Mouse (Mus musculus): ENCODE measurements at regions not wholly inside any gene's neighbourhood (a gene's known extent, or its start where the extent isn't known, plus 50 kb on each side); places are given as distances from the start of the nearest gene placed in this dataset.

DNA sequence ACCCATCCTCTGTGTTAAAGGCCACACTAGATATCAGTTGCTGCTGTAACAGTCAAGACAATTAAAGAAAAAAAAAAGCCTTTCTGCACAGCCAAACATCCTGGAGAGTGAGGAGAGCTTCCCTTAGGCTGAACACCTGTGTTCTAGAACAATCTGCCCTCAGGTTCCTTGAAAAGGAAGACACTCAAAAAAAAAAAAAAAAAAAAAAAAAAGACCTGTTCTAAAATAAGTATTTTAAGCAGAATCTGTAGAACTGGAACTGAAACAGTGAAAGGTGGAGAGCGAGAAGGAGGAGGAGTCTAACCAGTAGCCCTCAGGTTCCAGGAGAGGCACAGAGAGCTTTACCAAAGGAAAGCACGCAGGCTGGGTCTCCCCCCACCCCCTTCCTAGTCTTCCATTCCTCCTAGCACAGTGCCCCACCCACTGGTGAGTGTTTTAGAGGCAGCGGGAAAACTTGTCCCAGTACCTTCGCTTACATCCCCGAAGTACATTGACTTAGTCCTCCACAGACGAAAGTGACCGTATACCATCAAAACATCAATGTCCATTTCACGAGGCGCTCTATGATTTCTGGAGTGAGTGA is 138.2 kb downstream of the Bcas1 start:
- in situ Hi-C loops (cut with MboI; ENCODE audit: low pct_ligation_motif_present, low pct_unique_long_range_greater_than_20kb, low sequenced_read_pairs) (loop anchor here (5.0 kb wide), 1 partner anchor 48 kb away; no protein-coding TSS in a partner anchor), dilution Hi-C loops (cut with MboI; ENCODE audit: extremely low pct_ligation_motif_present, extremely low pct_unique_long_range_greater_than_20kb, low sequenced_read_pairs) (no loop called here)
- H3K27ac ChIP-seq (ENCODE audit: insufficient read depth, low read depth), result no peak overlapping the region

DNA sequence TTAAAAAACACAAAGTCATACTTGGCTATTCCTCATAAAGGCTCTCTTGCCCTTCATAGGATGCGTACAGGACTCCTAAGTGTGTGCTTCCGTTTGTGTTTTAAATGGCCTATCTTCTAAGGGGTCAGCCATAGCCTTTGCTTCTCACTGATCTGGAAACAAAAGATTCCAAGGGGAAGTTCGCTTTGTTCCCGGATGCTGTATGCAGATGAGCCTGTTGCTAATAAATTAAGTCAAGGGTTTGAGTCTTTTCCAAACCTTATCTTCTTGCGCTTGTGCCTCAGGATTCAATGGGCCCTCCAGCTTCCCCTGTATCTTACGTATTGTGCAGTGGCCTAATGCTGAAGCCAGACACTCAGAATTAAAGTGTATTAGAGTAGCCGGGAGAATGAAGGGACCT is 138.9 kb downstream of the Bcas1 start:
- no peak overlapping the region for H3K27ac ChIP-seq (ENCODE audit: insufficient read depth, low read depth)
- no peak overlapping the region for H3K9ac ChIP-seq (ENCODE audit: insufficient read depth, low read depth)
- TF ChIP-seq RAD21 (IDR thresholded peaks at IDR 0.05; ENCODE audit: low read depth, low read length), result no peak
- TF ChIP-seq ZNF384 (IDR thresholded peaks at IDR 0.05; ENCODE audit: low read depth, low read length), result no peak
- TF ChIP-seq ZC3H11A (IDR thresholded peaks at IDR 0.05; ENCODE audit: low read depth, low read length), result no peak
- TF ChIP-seq POLR2A (IDR thresholded peaks at IDR 0.05; ENCODE audit: low read depth, low read length), result no peak
- no peak for TF ChIP-seq PAX5 (IDR thresholded peaks at IDR 0.05; ENCODE audit: low read length)
- no peak for TF ChIP-seq RCOR1 (conservative IDR thresholded peaks at IDR 0.05; ENCODE audit: low read depth, low read length)
- no peak for TF ChIP-seq NRF1 (IDR thresholded peaks at IDR 0.05; ENCODE audit: low read depth, low read length)
- no peak for TF ChIP-seq MYC (IDR thresholded peaks at IDR 0.05; ENCODE audit: low read depth, low read length)
- TF ChIP-seq JUND (conservative IDR thresholded peaks at IDR 0.05; ENCODE audit: low read depth, low read length), result no peak
- no peak for TF ChIP-seq EP300 (IDR thresholded peaks at IDR 0.05; ENCODE audit: low read length)
- no peak for TF ChIP-seq USF1 (IDR thresholded peaks at IDR 0.05; ENCODE audit: low read depth, low read length)
- TF ChIP-seq E2F4 (IDR thresholded peaks at IDR 0.05; ENCODE audit: insufficient replicate concordance, low read depth, low read length), result no peak
- no peak for TF ChIP-seq NELFE (IDR thresholded peaks at IDR 0.05; ENCODE audit: low read depth, low read length)
- no peak for TF ChIP-seq USF2 (conservative IDR thresholded peaks at IDR 0.05; ENCODE audit: low read depth, low read length)
- no peak for TF ChIP-seq KAT2A (IDR thresholded peaks at IDR 0.05; ENCODE audit: insufficient replicate concordance, low read length)
- TF ChIP-seq ELF1 (IDR thresholded peaks at IDR 0.05; ENCODE audit: low read depth, low read length), result no peak
- no peak for TF ChIP-seq MEF2A (IDR thresholded peaks at IDR 0.05; ENCODE audit: borderline replicate concordance, low read depth, low read length)
- TF ChIP-seq BHLHE40 (IDR thresholded peaks at IDR 0.05; ENCODE audit: low read depth, low read length), result no peak
- no peak for TF ChIP-seq CHD2 (IDR thresholded peaks at IDR 0.05; ENCODE audit: low read length)
- dilution Hi-C loops (cut with MboI; ENCODE audit: extremely low pct_ligation_motif_present, extremely low pct_unique_long_range_greater_than_20kb, low sequenced_read_pairs) (no loop called here), in situ Hi-C loops (cut with MboI; ENCODE audit: low pct_ligation_motif_present, low pct_unique_long_range_greater_than_20kb, low sequenced_read_pairs) (loop anchor here (5.0 kb wide), 1 partner anchor 49 kb away; no protein-coding TSS in a partner anchor)
- no peaks in the 10 kb centered on the region for H3K9me3 ChIP-seq (replicated peaks; ENCODE audit: low read length)
- H3K27me3 ChIP-seq (replicated peaks), result no peaks in the 10 kb centered on the region
- H3K79me2 ChIP-seq (replicated peaks; ENCODE audit: control insufficient read depth, extremely low read depth, insufficient read depth, poor library complexity, severe bottlenecking), result no peaks in the 10 kb centered on the region
- H3K4me2 ChIP-seq (ENCODE audit: insufficient read depth, low read depth, poor library complexity, severe bottlenecking), result no peak overlapping the region
- no peak overlapping the region for H3K4me3 ChIP-seq (replicated peaks in 1 of 3; ENCODE audit: low read depth in 2 of 3, low read length in 2 of 3, poor library complexity in 1 of 3)
- DNase-seq (ENCODE audit: extremely low read depth), result no peak
- peaks cover 3 to 21% of the 10 kb centered on the region in 2 experiments; a peak in 3 of 4 replicates for H3K4me1 ChIP-seq (ENCODE audit: control insufficient read depth in 1 of 2, insufficient read depth in 2 of 2)
- no peaks in the 10 kb centered on the region for H3K36me3 ChIP-seq (replicated peaks in 1 of 2; ENCODE audit: control insufficient read depth in 1 of 2, insufficient read depth in 1 of 2, low read length in 1 of 2)

More for the DNA sequence above, 138.2 kb downstream of the Bcas1 start:
- TF ChIP-seq MXI1 (IDR thresholded peaks at IDR 0.05; ENCODE audit: low read depth, low read length), result no peak
- no peak for TF ChIP-seq NELFE (IDR thresholded peaks at IDR 0.05; ENCODE audit: low read depth, low read length)
- no peak for TF ChIP-seq MYC (IDR thresholded peaks at IDR 0.05; ENCODE audit: low read depth, low read length)
- no peak for TF ChIP-seq ZKSCAN1 (IDR thresholded peaks at IDR 0.05; ENCODE audit: borderline replicate concordance, low read depth, low read length)
- TF ChIP-seq UBTF (IDR thresholded peaks at IDR 0.05; ENCODE audit: low read depth, low read length), result no peak
- no peak for TF ChIP-seq POLR2AphosphoS2 (IDR thresholded peaks at IDR 0.05; ENCODE audit: low read depth, low read length)
- TF ChIP-seq MAZ (IDR thresholded peaks at IDR 0.05; ENCODE audit: low read depth, low read length), result no peak
- peak; percentile 96 for TF ChIP-seq ZNF384 (IDR thresholded peaks at IDR 0.05; ENCODE audit: low read depth, low read length)
- peak; percentile 22; the same call in 1 of the 2 replicates for TF ChIP-seq EP300 (IDR thresholded peaks at IDR 0.05; ENCODE audit: low read length)
- TF ChIP-seq SMC3 (IDR thresholded peaks at IDR 0.05; ENCODE audit: low read depth, low read length), result no peak
- TF ChIP-seq HCFC1 (IDR thresholded peaks at IDR 0.05; ENCODE audit: low read depth, low read length), result no peak
- TF ChIP-seq E2F4 (IDR thresholded peaks at IDR 0.05; ENCODE audit: insufficient replicate concordance, low read depth, low read length), result no peak
- TF ChIP-seq JUND (conservative IDR thresholded peaks at IDR 0.05; ENCODE audit: low read depth, low read length), result no peak
- no peak for TF ChIP-seq PAX5 (IDR thresholded peaks at IDR 0.05; ENCODE audit: low read length)
- TF ChIP-seq GABPA (IDR thresholded peaks at IDR 0.05; ENCODE audit: insufficient replicate concordance, low read depth, low read length), result no peak
- TF ChIP-seq IRF4 (IDR thresholded peaks at IDR 0.05; ENCODE audit: low read depth, low read length), result 0 out of 2 replicates have a peak, but pooled peaks have one; percentile 12
- TF ChIP-seq USF2 (conservative IDR thresholded peaks at IDR 0.05; ENCODE audit: low read depth, low read length), result no peak
- TF ChIP-seq ELF1 (IDR thresholded peaks at IDR 0.05; ENCODE audit: low read depth, low read length), result no peak
- no peak for TF ChIP-seq CTCF (conservative IDR thresholded peaks at IDR 0.05 in 1 of 2, IDR thresholded peaks at IDR 0.05 in 1 of 2; ENCODE audit: low read depth in 2 of 2, low read length in 2 of 2)
- no peak for TF ChIP-seq ETS1 (conservative IDR thresholded peaks at IDR 0.05; ENCODE audit: low read depth, low read length)
- no peak for TF ChIP-seq TCF12 (IDR thresholded peaks at IDR 0.05; ENCODE audit: low read depth, low read length)
- no peak for TF ChIP-seq ZMIZ1 (IDR thresholded peaks at IDR 0.05; ENCODE audit: low read depth, low read length)
- TF ChIP-seq MAX (IDR thresholded peaks at IDR 0.05; ENCODE audit: low read length), result no peak
- Histone ChIP-seq H3K9ac (ENCODE audit: insufficient read depth, low read depth) (no peak overlapping the region), H3K79me2 (replicated peaks; ENCODE audit: control insufficient read depth, extremely low read depth, insufficient read depth, poor library complexity, severe bottlenecking) (no peaks in the 10 kb centered on the region), H3K36me3 (replicated peaks in 1 of 2; ENCODE audit: control insufficient read depth in 1 of 2, insufficient read depth in 1 of 2, low read length in 1 of 2) (no peaks in the 10 kb centered on the region), H3K4me1 (ENCODE audit: control insufficient read depth in 1 of 2, insufficient read depth in 2 of 2) (peaks cover 3 to 21% of the 10 kb centered on the region in 2 experiments; a peak in 3 of 4 replicates), H3K9me3 (replicated peaks; ENCODE audit: low read length) (no peaks in the 10 kb centered on the region), H3K27me3 (replicated peaks) (no peaks in the 10 kb centered on the region), H3K4me2 (ENCODE audit: insufficient read depth, low read depth, poor library complexity, severe bottlenecking) (0 out of 2 replicates have a peak overlapping the region, but pooled peaks have one; percentile 31), H3K4me3 (replicated peaks in 1 of 3; ENCODE audit: low read depth in 2 of 3, low read length in 2 of 3, poor library complexity in 1 of 3) (no peak overlapping the region)
- no peak for DNase-seq (ENCODE audit: extremely low read depth)
